Mouse (Mus musculus): ENCODE results near the gene Dock6. TPM values are rescaled to one million over a fixed set of nuclear protein-coding genes. Genes with fewer than 3 reads are reported as not detected.

Gene Dock6
- total RNA-seq, 2 experiments from 2014 or later: 23.5 to 25.2 TPM

- intact Hi-C loops (cut with DNase I): no loop called here
- DNase-seq (ENCODE audit: extremely low spot score in 1 of 2, low spot score in 2 of 2): peak; percentile 95
These were observed 92.0 kb downstream of the Dock6 start, which contains the start of gene Spc24 for GRCm38 (mm10) chr9:21760155-21761088. TSS of gene Spc24 (minus strand) at chr9:21760303.

- no peak for DNase-seq (ENCODE audit: extremely low spot score in 1 of 2, low spot score in 2 of 2)
- intact Hi-C loops (cut with DNase I): no loop called here
These were observed 92.7 kb downstream of the Dock6 start for GRCm38 (mm10) chr9:21759718-21760117.

- intact Hi-C loops (cut with DNase I): no loop called here
- DNase-seq (ENCODE audit: extremely low spot score in 1 of 2, low spot score in 2 of 2): no peak
These were observed 93.6 kb downstream of the Dock6 start for GRCm38 (mm10) chr9:21758576-21759529.

GRCm38 (mm10) chr9:21754516-21755321 is 97.7 kb downstream of the Dock6 start:
- DNase-seq (ENCODE audit: extremely low spot score in 1 of 2, low spot score in 2 of 2): no peak
- intact Hi-C loops (cut with DNase I): no loop called here

GRCm38 (mm10) chr9:21754003-21754402 is 98.4 kb downstream of the Dock6 start:
- intact Hi-C loops (cut with DNase I): no loop called here
- peak; percentile 41 to 70 for DNase-seq (ENCODE audit: extremely low spot score in 1 of 2, low spot score in 2 of 2)

- intact Hi-C loops (cut with DNase I): no loop called here
These were observed 100.1 kb downstream of the Dock6 start for GRCm38 (mm10) chr9:21752252-21752792.

GRCm38 (mm10) chr9:21751347-21751746 is 101.1 kb downstream of the Dock6 start:
- no peak for DNase-seq (ENCODE audit: extremely low spot score in 1 of 2, low spot score in 2 of 2)
- intact Hi-C loops (cut with DNase I): no loop called here

More at GRCm38 (mm10) chr9:21752252-21752792, 100.1 kb downstream of the Dock6 start:
- peak in 1 of 2 experiments; percentile 58 for DNase-seq (ENCODE audit: extremely low spot score in 1 of 2, low spot score in 2 of 2)

GRCm38 (mm10) chr9:21750370-21750769 is 102.1 kb downstream of the Dock6 start:
- intact Hi-C loops (cut with DNase I): no loop called here
- DNase-seq (ENCODE audit: extremely low spot score in 1 of 2, low spot score in 2 of 2): no peak

Small RNAs within 50 kb of the gene (microRNA-seq; reads per million reads assigned to microRNA genes)
- 17.8 reads per million, percentile 38 among the genes with 10 or more reads in this experiment for gene Mir7083

Other genes with a start within 250 kb of the Dock6 start
- 100 to 1,000 TPM; 129 to 137 TPM for gene Smarca4, start 236.5 kb downstream of the Dock6 start, total RNA-seq (2021)
- 10 to 100 TPM; 17.2 to 19.2 TPM for gene Ldlr, start 129.2 kb downstream of the Dock6 start, total RNA-seq (2021)
- gene Spc24, start 92.3 kb downstream of the Dock6 start, total RNA-seq (2021): 1 to 10 TPM; 2.9 to 3.5 TPM
- gene Kank2, start 53.9 kb downstream of the Dock6 start, total RNA-seq (2021): 1 to 10 TPM; 6.7 to 7.7 TPM
- not detected for gene Angptl8, start 17.1 kb downstream of the Dock6 start, total RNA-seq (2021)
- gene Rab3d, start 65.6 kb upstream of the Dock6 start, total RNA-seq (2021): 10 to 100 TPM; 22.0 to 25.0 TPM
- gene Ccdc159, start 74.8 kb upstream of the Dock6 start, total RNA-seq (2021): 10 to 100 TPM; 15.3 to 15.8 TPM
- gene Tmem205, start 74.9 kb upstream of the Dock6 start, total RNA-seq (2021): 10 to 100 TPM; 31.2 to 35.1 TPM
- 100 to 1,000 TPM; 259 to 269 TPM for gene Plppr2, start 84.4 kb upstream of the Dock6 start, total RNA-seq (2021)
- gene Swsap1, start 103.1 kb upstream of the Dock6 start, total RNA-seq (2021): 10 to 100 TPM; 12.6 to 14.9 TPM
- 1 to 10 TPM; 1.4 to 1.9 TPM for gene Epor, start 110.9 kb upstream of the Dock6 start, total RNA-seq (2021)
- gene Rgl3, start 136.8 kb upstream of the Dock6 start, total RNA-seq (2021): 1 to 10 TPM; 1.3 to 1.8 TPM
- 1 to 10 TPM; 5.2 to 6.7 TPM for gene Ccdc151, start 150.0 kb upstream of the Dock6 start, total RNA-seq (2021)
- gene Prkcsh, start 150.2 kb upstream of the Dock6 start, total RNA-seq (2021): 10 to 100 TPM; 92.2 to 94.9 TPM
- 100 to 1,000 TPM; 184 to 210 TPM for gene Elavl3, start 199.4 kb upstream of the Dock6 start, total RNA-seq (2021)
- gene Gm49318, start 218.6 kb upstream of the Dock6 start, total RNA-seq (2021): under 1 TPM; 0.85 to 0.94 TPM
- gene Zfp653, start 218.7 kb upstream of the Dock6 start, total RNA-seq (2021): 10 to 100 TPM; 20.7 to 20.8 TPM
- gene Ecsit, start 232.8 kb upstream of the Dock6 start, total RNA-seq (2021): 10 to 100 TPM; 40.5 to 42.8 TPM
- under 1 TPM; 0.20 to 0.39 TPM for gene Cnn1, start 246.6 kb upstream of the Dock6 start, total RNA-seq (2021)

Data from left cerebral cortex, postnatal 10 days (tissue).